Mouse (Mus musculus): ENCODE measurements at regions not wholly inside any gene's neighbourhood (a gene's known extent, or its start where the extent isn't known, plus 50 kb on each side); places are given as distances from the start of the nearest gene placed in this dataset.
"Not testable (repeated sequence)": the region's sequence is repeated elsewhere in the genome, so short reads cannot be mapped to it uniquely, and the experiment has no call there.

DNA sequence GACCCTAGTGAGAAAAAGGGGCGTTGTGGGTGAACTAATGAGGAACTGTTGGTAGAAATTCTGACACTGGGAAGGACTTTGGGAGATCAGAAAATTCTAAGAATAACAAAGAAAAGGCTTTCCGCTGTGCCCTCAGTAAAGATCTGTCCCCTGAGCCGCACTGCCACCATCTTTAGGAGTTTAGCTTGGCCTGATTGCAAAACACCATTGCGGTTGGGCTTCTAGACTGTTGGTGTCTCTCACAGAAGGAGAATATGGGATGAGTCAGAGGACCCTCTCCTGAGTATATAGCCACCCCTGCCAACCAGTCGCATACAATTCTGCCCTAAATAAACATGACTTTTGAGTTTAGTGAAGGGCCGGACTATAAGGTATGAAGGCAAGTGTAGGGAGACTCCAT, 147.5 kb upstream of the Nrip1 start:
- no peak for DNase-seq (ENCODE audit: low read depth, low spot score)

GRCm38 (mm10) chr16:76520643-76520993, 147.0 kb upstream of the Nrip1 start:
- DNase-seq (ENCODE audit: low read depth, low spot score): no peak

DNA sequence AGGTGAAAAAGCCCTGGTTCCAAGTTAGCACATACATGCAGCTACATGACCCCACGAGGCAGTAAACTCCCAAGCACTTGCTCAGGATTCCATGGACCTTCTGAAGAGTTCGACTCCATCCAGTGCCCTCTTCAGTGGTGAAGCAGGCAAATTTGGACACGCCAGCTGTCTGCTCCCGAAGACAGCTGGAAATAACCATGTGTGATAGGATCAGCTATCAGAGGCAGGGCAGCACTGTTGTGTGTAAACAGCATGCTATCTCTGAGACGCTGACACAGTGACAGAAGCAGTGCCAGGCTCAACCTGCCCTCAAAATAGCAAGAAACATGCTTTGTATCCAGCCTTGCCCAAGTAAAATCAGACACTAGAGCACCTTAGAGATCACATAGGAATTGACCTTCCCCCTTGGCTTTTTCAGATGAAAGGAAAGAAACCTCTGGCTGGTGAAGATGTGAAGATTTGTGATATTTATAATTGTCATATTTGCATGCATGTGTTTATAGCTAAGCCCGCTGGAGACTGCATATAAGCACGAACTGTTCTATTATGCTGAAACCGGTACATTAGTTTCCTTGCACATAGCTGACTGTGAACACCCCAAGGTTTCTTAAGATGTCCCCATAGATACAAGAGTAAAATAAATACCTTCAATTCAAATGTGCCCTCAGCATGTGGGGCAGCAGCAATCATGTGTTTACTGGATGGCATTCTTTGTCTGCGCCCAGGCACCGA, 146.4 kb upstream of the Nrip1 start:
- DNase-seq (ENCODE audit: low read depth, low spot score): no peak

DNA sequence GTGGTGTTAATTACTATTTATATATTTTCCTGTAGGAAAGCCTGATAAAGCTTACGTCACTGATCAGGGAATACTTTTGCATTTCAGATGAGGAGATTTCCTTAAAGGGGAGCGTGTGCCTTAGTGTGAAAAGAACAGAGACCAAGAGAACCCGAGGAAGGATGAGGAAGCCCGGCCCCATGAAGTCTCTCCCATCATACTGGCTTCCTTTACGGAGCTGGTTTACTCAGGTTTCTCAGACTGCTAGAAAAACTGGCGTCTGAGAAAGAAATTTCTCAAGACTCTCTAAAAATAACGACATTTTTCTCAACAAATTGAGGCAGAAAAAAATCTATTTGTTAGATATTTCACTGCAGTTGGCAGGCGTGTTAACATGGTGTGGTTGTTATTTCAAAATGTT, 137.2 kb upstream of the Nrip1 start:
- no peak for DNase-seq (ENCODE audit: low read depth, low spot score)

- no peak for DNase-seq (ENCODE audit: low read depth, low spot score)
These were observed 135.6 kb upstream of the Nrip1 start for GRCm38 (mm10) chr16:76509109-76509650.

- DNase-seq (ENCODE audit: low read depth, low spot score): no peak
These were observed 133.6 kb upstream of the Nrip1 start for GRCm38 (mm10) chr16:76507191-76507746.

GRCm38 (mm10) chr16:76506240-76506639, 132.6 kb upstream of the Nrip1 start:
- DNase-seq (ENCODE audit: low read depth, low spot score): no peak

DNA sequence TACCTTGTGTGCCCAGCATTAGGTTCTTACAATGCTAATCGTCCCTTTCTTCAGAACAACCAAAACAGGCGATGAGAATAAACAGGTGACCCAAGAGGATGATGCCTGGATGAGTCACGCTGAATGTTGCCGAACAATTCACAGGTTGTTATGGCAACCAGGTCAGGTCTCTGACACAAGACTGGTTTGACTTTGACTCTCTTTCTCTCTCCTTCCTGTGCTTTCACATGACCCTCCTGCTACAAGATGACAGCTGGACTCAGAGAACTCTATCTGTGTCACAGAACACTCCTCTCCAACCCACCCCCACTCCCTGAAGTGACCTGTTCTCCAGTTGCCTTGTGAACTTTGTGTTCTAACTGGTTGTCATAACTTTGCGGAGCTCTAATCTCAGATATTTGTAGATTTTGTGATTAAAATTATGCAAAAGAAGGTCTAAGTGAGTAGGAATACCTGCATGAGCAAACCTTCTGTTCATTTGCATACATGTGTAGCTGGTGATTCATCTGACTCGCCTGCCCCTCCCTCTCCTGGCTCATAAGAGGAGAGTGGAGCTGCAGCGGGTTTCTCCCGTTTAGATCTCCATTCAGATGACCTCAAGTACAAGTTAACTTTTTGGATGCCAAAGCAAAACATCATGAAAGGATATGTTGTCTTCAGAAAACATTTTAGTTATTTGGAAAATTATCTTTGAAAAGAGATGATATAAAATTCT, 126.2 kb upstream of the Nrip1 start:
- DNase-seq (ENCODE audit: low read depth, low spot score): no peak

- no peak for DNase-seq (ENCODE audit: low read depth, low spot score)
These were observed 124.6 kb upstream of the Nrip1 start for GRCm38 (mm10) chr16:76498233-76498632.

DNA sequence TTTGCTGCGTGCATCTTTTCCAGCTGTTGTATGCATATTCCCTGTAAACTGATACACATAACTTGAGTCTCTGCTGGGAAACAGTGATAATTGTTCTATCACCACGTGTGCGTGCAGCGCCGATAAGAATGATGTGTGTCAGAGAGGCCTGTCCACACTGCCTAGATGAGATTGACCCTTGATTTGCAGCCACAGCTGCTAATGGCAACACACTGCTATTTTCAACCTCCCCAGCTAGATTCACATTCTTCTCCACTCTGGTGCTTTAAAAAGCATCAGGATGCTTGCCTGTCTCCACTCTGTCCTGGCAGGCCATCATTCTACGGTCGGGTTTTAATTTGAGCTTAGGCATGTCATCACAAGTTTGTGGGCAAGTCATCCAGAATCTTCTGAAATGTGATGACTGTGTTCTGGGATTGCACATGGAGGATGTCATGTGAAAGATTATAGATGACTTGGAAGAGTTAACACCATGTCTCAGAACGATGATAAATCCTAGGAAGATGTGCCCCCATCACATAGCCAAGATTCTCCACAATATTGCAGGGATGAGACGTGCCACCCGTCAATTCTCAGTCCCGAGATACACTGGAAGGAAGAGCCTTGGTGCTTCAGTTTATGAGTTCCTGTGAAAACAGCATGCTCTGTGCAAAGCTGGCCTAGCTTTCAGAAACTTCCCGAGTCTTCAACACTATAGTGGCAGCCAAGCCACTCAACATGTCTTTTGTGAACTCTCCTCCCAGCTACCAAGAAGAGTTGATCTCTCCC, 123.6 kb upstream of the Nrip1 start:
- DNase-seq (ENCODE audit: low read depth, low spot score): no peak

DNA sequence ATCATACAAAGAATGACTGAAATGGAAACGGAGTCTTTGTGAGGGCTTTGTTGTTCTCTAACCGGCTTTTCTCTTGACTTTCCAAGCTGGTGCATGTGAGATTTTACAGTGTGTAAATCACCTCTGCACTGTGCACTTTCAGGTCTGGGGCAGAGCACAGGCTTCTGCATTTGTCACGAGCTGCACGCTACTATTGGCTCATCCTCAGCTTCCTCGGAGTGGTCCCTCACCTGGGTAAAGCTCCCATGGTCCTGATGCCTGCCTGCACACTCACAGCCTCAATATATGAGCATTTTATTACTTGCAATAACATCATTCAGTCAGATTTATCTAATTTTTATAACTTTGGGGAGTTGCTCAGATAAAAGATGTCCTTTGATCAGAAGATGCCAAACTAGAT, 109.8 kb upstream of the Nrip1 start:
- DNase-seq (ENCODE audit: low read depth, low spot score): no peak

DNA sequence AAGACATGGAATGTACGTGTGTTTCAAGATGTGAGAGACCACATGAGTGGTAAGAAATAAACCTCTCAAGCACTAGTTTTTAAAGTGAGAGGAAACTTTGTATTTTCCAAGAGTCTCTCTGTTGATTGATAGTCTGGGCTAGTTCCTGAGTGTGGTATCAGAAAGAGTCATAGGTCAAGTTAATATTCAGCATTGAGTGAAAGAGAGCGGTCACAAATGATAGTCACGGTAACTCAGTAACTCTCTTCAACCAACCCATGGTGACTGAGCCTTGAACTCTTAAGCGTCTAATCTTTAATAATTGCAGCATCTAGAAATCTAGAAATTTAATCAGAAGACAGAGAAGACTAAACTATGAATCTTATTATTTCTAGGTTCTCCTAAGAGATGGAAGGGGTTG, 108.3 kb upstream of the Nrip1 start:
- DNase-seq (ENCODE audit: low read depth, low spot score): no peak

GRCm38 (mm10) chr16:76477474-76477873, 103.8 kb upstream of the Nrip1 start:
- DNase-seq (ENCODE audit: low read depth, low spot score): no peak

GRCm38 (mm10) chr16:76474481-76474880, 100.9 kb upstream of the Nrip1 start:
- no peak for DNase-seq (ENCODE audit: low read depth, low spot score)

- DNase-seq (ENCODE audit: low read depth, low spot score): no peak
These were observed 98.8 kb upstream of the Nrip1 start for GRCm38 (mm10) chr16:76472386-76472785.

- DNase-seq (ENCODE audit: low read depth, low spot score): no peak
These were observed 97.5 kb upstream of the Nrip1 start for GRCm38 (mm10) chr16:76471081-76471480.

GRCm38 (mm10) chr16:76459521-76459920, 85.9 kb upstream of the Nrip1 start:
- no peak for DNase-seq (ENCODE audit: low read depth, low spot score)

DNA sequence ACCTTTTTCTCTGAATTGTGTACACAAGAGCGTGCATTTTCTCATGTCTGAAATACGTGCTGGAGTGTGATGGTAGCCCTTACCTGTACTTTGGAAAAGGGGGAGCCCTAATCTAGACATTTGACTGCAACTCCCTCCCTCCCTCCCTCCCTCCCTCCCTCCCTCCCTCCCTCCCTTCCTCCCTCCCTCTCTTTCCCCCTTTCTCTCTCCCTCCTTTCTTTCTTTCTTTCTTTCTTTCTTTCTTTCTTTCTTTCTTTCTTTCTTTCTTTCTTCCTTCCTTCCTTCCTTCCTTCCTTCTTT, 82.6 kb upstream of the Nrip1 start:
- DNase-seq (ENCODE audit: low read depth, low spot score): not testable (repeated sequence)

DNA sequence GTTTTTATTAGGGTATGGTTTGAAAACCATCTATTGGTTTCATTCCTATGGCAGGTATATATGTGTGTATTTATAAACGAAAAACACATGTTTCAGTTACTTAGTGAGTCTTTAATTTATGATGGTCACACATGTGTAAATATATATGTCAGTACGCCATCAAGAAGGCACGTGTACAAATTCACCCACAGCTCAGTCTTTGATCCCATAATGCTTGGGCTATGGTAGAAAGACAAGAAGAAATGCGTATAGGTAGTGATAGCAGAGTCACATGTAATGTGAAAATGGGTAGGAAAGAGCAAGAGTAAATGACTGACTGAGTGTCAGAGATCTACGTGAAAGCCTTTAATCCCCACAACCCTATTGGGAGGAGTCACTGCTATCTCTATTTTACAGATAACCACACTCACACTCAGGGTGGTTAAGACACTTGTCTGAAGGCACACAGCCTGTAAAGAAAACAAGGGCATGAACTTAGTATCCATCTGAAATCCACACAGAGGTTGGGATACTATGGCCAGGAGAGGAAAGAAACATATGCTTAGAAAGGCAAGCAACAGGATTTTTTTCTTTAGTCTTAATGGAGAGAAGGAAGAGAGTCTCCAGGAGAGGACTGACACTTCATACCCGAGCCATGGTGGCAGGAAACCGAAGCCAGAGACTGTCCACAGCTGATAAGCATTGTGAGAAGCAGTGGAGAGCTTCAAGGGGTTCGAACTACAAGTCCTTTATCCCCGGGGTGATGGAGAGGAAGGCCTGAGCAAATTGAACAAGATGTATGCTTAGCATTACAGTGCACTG, 82.1 kb upstream of the Nrip1 start:
- no peak for DNase-seq (ENCODE audit: low read depth, low spot score)

DNA sequence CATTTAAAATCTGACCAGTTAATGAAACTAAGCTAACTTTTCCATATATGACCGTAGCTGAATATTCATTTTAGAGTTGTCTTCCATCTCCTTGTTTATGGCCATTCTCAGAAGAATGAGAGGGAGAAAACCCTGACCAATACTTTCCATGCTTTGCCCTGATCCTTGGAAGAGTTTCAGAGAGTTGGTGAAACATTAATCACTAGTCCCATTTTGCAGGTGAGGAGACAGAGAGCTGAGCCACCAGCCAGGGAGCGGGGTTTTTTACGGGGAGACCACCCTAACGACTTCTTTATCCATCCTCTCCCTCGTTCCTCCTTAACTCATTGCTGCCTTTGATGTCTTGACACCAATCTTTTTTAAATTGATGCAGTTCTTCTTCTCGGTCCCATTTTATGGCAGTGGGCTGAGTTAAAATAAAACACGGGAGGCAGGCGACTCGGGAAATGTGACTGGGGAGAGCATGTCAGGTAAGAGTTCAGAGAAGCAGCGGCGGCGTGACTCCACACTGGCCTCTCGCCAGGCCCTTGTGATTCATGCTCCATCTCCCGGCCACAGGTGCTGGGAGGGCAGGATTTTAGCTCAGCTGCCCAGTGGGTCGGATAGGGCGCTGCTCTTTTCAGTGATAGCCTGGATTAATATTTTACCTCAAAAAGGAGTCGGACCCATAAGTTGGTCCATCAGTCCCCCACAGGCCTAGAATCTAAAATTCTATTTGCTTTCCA, 81.3 kb upstream of the Nrip1 start:
- DNase-seq (ENCODE audit: low read depth, low spot score): no peak

All from embryo, embryonic 11.5 days (tissue).